Mouse (Mus musculus): ENCODE measurements around the gene Gm10663.

The Gm10663 gene

GRCm38 (mm10) chr8:65074733-65075132, at the start of gene Gm10663:
TSS of gene Gm10663 (plus strand) at chr8:65075033.
- DNase-seq, result no peak

DNA sequence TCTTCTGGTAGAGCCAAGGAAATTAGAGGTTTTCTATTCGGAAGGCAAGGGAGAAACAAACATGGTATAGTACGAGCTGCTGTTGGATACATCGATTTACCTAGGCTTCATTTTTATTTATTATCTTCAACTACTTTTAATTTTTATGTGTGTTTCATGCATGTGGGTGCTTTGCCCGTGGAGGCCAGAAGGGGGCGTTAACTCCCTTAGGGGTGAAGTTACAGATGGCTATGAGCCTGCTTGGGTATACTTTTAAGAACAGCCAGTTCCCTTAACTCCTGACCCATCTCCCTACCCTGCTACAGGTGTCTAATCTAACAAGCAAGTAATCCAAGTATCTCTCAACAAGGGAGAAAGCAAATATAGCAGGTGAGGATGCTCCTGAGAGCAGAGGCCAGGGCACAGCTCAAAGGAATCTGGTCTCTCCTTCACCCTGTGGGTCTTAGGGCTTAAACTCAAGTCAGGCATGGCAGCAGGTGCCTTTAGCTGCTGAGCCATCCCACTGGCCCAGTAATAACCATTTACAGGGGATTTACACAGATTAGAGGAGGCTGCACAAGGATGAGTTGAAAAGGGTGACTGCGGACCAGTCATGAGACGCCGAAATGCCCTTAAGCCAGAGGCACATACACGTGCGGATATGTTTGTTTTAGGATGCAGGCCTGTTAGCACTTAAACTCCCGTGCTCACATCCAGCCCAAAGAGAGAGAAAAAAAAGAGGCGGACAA, 45.7 kb upstream of the Gm10663 start:
- peak; percentile 15 for DNase-seq

DNA sequence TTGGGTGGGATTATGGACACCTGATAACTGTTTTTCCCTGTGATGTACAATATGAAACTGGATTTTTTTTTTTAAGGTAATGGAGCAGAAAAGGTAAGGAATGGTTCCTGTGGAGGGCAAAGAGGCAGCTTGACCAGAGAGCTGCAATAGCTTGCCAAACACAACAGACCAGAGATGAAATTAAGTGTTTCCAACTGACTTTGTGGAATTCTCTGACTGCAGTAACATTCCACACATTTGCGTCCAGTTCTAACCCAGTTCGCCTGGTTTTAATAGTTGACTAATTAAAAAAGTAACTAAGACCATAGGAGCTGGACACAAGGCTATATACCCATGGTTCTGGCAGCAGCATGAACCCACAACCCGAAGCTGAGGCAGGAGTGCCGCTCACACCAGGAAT, 45.1 kb upstream of the Gm10663 start:
- DNase-seq, result peak; percentile 41

- no peak for DNase-seq
Observed at GRCm38 (mm10) chr8:65030735-65031485, 43.9 kb upstream of the Gm10663 start.

DNA sequence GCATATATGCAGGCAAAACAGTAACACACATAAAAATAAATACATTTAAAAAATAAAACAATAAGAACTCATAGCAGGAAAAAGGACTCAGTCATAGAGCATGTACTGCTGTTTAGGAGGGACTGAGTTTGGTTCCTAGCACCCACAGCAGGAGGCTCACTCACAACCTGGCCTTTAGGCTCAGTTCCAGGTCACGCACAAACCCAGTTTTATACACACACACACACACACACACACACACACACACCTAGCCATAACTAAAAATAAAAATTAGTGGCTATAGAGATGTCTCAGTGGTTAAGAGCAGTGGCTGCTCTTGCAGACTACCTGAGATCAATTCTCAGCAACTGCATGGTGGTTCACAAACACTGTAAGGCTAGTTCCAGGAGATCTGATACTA, 42.7 kb upstream of the Gm10663 start:
- no peak for DNase-seq

- no peak for DNase-seq
Observed at GRCm38 (mm10) chr8:65033056-65033455, 41.8 kb upstream of the Gm10663 start.

DNA sequence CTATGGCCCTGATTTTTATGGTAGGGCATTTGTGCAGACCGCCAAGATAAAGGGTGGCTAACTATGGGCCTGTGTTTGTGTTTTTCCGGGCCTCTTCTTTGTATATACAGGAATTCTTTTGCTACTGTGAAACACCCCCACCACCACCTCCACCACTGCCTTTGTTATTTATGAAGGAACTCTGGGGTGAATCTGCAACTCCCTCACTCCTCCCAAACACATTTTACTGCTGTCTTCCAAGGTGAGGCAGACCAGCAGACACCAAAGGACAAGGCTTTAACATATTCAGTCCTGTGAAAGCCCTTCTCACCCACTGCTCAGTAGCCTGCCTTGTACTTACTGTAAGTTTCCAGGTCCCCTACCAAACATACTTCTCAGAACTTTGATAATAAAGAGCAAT, 40.7 kb upstream of the Gm10663 start:
- no peak for DNase-seq

- DNase-seq, result peak; percentile 72
Observed at GRCm38 (mm10) chr8:65037117-65037533, 37.7 kb upstream of the Gm10663 start, which contains the start of gene Apela. TSS of gene Apela (minus strand) at chr8:65037336.

- no peak for DNase-seq
Observed at GRCm38 (mm10) chr8:65046565-65046964, 28.3 kb upstream of the Gm10663 start.

- no peak for DNase-seq
Observed at GRCm38 (mm10) chr8:65047193-65047592, 27.6 kb upstream of the Gm10663 start.

- no peak for DNase-seq
Observed at GRCm38 (mm10) chr8:65047801-65048200, 27.0 kb upstream of the Gm10663 start.

GRCm38 (mm10) chr8:65053554-65053953, 21.3 kb upstream of the Gm10663 start:
- DNase-seq, result no peak

GRCm38 (mm10) chr8:65053968-65054367, 20.9 kb upstream of the Gm10663 start:
- no peak for DNase-seq

GRCm38 (mm10) chr8:65056722-65057121, 18.1 kb upstream of the Gm10663 start:
- no peak for DNase-seq

DNA sequence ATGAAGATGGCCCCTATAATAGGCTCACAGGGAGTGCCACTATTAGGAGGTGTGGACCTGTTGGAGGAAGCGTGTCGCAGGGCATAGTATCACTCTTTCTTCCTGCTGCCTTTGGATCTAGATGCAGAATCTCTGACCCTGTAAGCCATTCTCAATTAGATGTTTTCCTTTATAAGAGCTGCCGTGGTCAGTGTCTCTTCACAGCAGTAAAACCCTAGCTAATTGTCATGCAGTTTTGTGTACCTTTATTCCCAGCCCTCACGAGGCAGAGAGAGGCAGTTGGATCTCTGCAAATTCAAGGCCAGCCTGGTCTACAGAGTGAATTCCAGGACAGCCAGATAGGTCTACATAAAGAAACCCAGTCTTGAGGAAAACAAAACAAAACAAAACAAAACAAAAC, 12.6 kb upstream of the Gm10663 start:
- DNase-seq, result no peak

DNA sequence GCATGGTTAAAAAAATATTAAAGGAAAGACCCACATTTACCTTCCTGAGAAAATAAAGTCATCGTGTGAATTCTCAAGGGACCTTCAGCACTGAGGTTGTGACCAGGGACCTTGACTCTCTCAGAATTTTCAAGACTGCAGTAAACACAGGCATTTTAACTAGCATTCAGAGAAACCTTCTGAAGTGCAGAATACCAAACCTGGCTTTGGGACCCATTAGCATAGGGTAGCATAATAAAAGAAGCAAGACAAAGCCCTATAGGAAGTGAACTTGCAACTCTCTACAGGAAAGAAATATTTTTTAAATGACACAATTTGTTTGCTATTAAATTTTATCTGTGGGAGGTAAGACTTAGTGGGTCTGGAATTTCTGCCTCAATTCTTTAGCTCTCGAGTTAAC, 10.8 kb upstream of the Gm10663 start:
- DNase-seq, result no peak

- no peak for DNase-seq
Observed at GRCm38 (mm10) chr8:65065622-65066021, 9.2 kb upstream of the Gm10663 start.

DNA sequence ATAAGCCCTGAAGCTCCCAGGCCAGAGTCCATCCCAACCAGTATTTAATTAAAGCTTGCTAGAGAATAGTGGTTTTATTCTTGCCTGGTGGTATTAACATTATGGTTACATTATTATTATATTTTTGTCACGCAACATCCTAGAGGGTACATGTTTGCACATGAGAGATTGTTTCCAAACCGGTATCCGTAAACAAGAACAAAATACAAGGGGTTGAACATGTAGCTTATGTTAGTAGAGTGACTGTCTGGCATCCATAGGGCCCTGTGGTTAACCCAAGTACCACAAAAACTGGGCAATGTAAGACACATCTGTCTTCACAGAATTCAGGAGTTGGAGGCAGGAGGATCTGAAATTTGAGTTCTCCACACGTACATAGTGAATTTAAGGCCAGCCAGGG, 7.8 kb upstream of the Gm10663 start:
- DNase-seq, result no peak

DNA sequence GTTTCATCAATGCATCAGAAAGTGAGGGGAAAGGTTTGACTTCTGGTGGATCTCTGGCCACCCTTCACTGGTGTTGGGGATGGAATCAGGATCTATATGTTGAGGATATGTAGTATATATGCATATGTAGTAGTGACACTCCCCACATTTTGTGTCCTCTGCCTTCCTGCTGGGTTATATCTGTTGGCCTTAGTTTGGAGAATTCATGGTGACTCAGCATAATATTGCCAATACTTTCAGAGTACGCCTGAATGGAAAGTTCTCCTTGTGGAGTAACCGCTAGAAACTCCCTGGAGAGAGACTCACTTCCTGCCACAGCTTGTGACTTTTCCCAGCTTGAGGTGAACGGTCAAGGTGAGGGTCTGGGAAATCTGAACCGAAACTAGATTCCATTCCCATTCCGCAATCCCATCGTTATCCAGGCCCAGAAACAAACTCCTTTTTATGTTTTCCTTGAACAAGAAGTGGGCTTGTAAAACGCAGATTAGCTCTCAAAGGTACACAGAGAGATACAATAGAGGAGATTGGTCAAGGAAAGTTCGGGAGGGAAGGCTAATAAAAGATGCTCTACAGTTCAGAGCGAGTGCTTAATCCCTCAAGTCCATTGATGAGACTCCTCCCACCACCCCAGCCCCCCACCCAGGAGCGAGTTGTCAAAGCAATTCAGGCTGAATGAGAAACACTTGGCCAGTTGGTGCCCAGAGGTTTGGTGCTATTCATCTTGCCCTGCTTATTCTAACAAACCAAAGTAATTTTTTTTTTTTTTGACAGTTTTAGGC, 7.0 kb upstream of the Gm10663 start:
- DNase-seq, result no peak

GRCm38 (mm10) chr8:65068473-65068819, 6.4 kb upstream of the Gm10663 start:
- DNase-seq, result no peak

- DNase-seq, result no peak
Observed at GRCm38 (mm10) chr8:65070996-65071395, 3.8 kb upstream of the Gm10663 start.

DNA sequence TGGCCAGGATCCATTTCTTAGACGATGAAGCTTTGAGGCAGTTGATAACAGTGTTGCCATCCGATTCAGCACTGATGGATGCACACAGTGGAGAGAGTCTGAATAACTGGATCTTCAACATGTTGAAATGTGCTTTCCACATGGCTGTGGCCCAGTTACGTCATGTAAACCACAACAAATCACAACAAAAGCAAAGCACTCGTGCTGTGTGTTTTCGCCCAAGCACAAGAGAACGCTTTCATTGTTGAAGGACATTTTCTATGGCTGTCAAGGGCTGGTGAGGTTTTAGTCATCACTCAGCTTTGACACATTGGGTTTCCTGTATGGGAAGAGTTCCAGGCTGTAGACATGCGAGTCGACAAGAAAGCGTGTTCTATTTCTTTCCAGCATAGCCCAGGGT, 5.9 kb downstream of the Gm10663 start:
- DNase-seq, result no peak

GRCm38 (mm10) chr8:65085680-65086079, 10.8 kb downstream of the Gm10663 start:
- DNase-seq, result no peak

DNA sequence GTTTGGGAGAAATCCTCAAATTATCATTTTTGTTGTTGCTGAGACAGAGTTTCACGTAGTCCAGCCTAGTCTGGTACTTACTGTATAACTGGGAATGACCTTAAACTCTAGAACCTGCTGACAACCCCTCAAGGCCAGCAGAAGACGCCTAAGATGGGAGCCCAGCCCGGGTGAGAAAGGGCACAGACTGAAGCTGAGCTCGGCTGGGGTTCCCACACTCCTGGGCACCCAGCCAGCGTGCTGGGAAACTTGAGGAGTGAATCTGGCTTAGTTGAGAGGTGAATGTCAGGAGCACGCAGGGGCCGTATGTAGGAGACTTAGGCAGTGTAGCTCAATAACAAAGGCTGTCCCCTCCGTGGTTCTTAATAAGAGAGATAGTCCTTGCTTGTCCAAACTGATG, 12.9 kb downstream of the Gm10663 start:
- DNase-seq, result no peak
